Mouse (Mus musculus) Patski (cell line): ENCODE data around the gene H2al1c. TPM values are rescaled to one million over a fixed set of nuclear protein-coding genes. Genes with fewer than 3 reads are reported as not detected.
"Not testable (repeated sequence)": the region's sequence is repeated elsewhere in the genome, so short reads cannot be mapped to it uniquely, and the experiment has no call there.

Experiments
- ATAC-seq: fragments of 100-300 bp; one replicate; pipeline ENCODE4 v1.8.0; 2021
- CTCF ChIA-PET: fragments of 350-600 bp; sonication (Branson Sonifier 250); formaldehyde crosslinking; loops from one replicate; lab custom pipeline; 2022; ENCODE audit warnings: inconsistent platforms; lab: Charles Lee
- POLR2A ChIA-PET: fragments of 350-600 bp; sonication (Branson Sonifier 250); formaldehyde crosslinking; loops from one replicate; lab custom pipeline; 2022; ENCODE audit warnings: antibody characterized with exemption, inconsistent platforms; lab: Charles Lee
- DNase-seq: peaks from one replicate; pipeline ENCODE4 v3.0.0-alpha.2; 2011; ENCODE audit warnings: low read depth, low spot score
- H3K27me3 ChIP-seq: fragments of 371-371 bp; one replicate; pipeline ENCODE4 v1.5.1; 2021
- CTCF ChIP-seq: fragments of 100-300 bp; IDR thresholded peaks from one replicate; pipeline ENCODE4 v1.5.1; 2021
- in situ Hi-C: fragments of 300-500 bp; cut with MboI; formaldehyde crosslinking; loops from 3 replicates; pipeline ENCODE4 v1.11.1; 2018; ENCODE audit warnings: low pct_unique_long_range_greater_than_20kb, mixed read lengths
- polyA plus RNA-seq: library from polyadenylated mRNA; unstranded; gene quantifications from one replicate; pipeline ENCODE4 v1.2.3, GENCODE M21; 2021

H2al1c gene
- not detected for polyA plus RNA-seq

DNA sequence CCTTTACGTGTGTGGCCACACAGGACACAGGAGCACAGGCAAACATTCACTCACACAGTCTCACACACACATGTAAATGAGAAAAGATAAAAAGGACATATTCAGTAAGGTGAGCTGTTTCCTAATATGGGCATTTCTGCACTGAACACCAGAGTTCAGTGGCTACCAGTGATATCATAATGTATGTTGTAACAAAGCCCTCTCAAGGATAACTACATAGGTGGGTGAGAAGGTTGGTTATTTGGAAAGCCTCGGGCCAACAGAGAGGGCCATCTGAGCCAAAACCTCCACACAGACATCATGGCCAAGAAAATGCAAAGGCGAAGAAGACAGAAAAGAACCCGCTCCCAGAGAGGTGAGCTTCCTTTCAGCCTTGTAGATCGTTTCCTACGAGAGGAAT is at the start of gene H2al1c:
TSS of gene H2al1c (plus strand) at position 301 of the 400 bp plus-strand sequence.
- in situ Hi-C loops, DNase-seq, CTCF ChIA-PET, ATAC-seq, H3K27me3 ChIP-seq, POLR2A ChIA-PET: not testable (repeated sequence)

DNA sequence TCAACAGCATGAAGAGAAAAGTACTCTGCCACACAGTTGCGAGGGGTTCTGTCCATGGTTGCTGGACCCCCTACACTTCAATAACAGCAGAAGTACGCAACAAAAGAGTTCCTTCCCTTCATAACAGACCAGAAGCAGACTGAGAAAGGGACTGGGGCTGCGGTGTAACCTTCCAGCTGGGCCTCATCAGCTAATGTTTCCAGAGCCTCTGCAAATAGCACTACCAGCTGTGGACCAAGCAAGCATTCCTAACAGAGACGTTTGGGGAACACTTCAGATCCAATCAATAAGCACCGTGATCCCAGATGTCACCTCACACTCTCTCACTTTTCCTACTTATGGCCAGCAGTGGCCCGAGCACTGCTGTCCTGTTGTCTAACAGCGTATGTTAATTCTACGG is 40.5 kb upstream of the H2al1c start:
- POLR2A ChIA-PET = no interaction called here
- no peak for TF ChIP-seq CTCF
- in situ Hi-C loops = no loop called here
- DNase-seq (no peak), ATAC-seq (no peak)
- H3K27me3 ChIP-seq = peaks cover 13% of the 10 kb centered on the region
- CTCF ChIA-PET = no interaction called here

DNA sequence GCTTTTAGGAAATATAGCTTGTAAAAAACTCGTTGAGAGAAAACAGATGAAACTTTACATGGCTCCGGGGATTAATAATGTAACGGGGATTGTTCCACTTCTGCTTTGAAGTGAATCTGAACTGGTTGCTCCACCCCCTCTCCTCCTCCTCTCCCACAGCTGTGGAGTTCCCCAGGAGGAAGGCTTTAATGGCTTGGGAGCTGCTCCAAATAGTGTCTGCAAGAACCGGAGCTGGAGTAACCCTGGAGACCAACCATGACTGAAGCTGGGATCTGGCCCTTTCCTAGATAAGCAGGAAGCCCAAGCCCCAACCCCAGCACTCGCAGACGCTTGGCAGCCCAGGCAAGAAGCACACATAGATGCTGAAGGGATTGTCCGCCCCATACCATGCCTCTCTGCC is 37.7 kb upstream of the H2al1c start:
- H3K27me3 ChIP-seq = peaks cover 2% of the 10 kb centered on the region
- CTCF ChIA-PET = interaction anchor here (1.6 kb wide), 1 partner anchor 10 kb away, joined by 4 read pairs; no protein-coding TSS in a partner anchor
- in situ Hi-C loops = no loop called here
- no peak for DNase-seq
- TF ChIP-seq CTCF = no peak
- ATAC-seq = no peak
- POLR2A ChIA-PET = no interaction called here

DNA sequence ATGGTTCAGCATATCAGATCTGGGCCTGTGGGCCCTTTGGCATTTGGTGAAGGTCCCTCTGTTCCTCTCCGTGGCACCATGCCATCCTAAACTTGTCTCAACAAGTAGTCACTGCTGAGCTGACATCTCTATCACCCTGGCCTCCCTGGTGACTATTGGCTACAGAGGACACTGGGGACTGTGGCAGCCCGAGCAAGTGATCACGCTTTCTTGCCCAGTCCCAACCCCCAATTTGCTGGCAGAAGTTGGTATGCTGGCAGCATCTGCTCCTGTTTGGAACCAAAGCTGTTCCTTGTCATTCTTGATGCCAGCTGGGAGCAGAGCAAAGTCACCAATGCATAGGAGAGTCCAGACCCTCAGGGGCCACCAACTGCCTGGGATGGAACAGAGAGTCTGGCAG is 36.4 kb upstream of the H2al1c start:
- CTCF ChIA-PET = interaction anchor here (1.6 kb wide), 1 partner anchor 9 kb away, joined by 4 read pairs; no protein-coding TSS in a partner anchor
- no peak for TF ChIP-seq CTCF
- H3K27me3 ChIP-seq = peaks cover 9% of the 10 kb centered on the region
- no peak for ATAC-seq
- DNase-seq = no peak
- POLR2A ChIA-PET = no interaction called here
- in situ Hi-C loops = no loop called here

DNA sequence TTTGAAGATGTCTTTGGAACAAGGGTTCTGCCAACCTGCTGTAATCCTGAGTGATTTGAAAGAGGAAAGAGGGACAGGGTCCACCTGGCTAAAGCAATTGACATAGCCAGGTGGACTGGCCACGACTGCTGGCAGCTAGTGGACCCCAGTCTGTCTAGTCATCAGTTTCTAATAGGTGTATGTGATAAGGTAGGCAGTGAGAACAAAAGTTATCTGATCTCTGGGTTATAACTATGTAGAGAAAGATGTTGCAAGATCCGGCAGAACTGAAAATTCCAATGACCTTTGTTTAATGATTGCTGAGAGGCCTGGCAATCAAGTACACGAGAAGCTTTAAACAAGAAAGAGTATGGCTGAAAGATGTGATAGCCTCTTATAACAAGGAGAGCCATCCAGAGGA is 32.3 kb upstream of the H2al1c start:
- ChIA-PET CTCF (no interaction called here), POLR2A (no interaction called here)
- peaks cover 18% of the 10 kb centered on the region for H3K27me3 ChIP-seq
- DNase-seq (no peak), ATAC-seq (no peak)
- in situ Hi-C loops = no loop called here
- TF ChIP-seq CTCF = no peak

DNA sequence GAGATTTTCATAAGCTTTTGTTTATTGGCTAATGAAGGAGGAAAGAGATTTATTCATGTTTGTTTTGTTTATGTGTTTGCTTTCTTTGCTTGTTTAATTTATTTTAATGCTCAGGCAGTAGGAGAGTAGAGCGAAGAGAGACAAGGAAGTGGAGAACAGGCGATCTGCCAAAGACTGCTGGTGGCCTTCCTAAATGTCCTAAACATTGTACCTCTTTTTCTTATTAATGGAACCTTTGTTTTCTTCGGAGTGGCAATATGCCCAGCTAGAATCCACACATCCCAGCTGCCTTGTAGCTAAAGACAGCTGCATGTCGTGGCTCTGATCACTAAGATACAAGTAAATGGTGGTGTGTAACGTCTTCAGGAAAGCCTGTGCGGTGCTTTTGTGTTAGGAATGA is 28.4 kb upstream of the H2al1c start:
- CTCF ChIA-PET = no interaction called here
- POLR2A ChIA-PET = no interaction called here
- no peak for ATAC-seq
- in situ Hi-C loops = no loop called here
- no peak for TF ChIP-seq CTCF
- peaks cover 30% of the 10 kb centered on the region for H3K27me3 ChIP-seq
- DNase-seq = no peak

DNA sequence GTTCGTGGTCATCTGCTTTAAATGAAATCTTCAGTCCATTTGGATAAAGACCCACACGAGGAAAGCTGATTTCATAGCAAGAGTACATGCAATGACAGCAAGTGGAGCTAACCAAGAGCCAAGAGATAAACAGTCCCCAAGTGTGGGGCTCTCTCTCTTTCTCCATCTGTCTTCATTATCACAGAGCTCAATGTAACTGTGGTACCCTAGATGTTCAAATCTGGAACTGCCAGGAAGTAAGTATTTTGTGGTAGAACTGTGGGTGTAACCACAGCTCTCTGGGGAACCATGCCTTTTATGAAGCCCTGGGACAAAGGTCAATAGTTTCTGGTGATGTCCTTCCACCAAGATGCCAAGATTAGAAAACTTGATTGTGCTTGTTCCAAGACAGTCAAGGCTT is 24.7 kb upstream of the H2al1c start:
- DNase-seq (no peak), ATAC-seq (no peak)
- peaks cover 22% of the 10 kb centered on the region for H3K27me3 ChIP-seq
- TF ChIP-seq CTCF = no peak
- ChIA-PET CTCF (no interaction called here), POLR2A (no interaction called here)
- in situ Hi-C loops = no loop called here

DNA sequence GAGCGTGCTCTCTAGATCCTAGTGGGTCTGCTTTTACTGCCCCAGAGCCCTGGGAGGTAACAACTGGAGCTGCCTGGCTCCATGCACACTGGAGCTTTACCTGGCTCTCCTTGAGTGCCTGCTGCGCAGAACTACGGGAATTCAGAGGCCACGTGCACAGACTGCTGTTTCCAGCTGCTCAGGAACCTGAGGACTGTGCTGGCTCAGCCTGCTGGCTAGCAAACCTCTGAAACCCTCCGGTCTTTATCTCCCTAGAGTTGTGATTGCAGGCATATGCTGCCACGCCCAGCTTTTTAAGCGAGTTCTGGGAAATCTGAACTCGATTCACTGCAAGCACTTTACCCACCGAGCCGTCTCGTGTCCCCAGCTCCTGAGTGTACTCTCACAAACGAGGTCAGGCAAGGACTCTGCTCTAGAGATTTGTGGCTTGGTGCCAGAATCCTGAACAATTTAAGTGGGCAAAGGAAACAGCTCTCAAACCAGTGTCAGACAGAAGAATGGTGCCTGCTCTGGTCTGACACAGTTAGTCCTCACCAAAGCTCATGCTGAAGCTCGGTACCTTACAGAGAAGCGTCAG is 17.1 kb upstream of the H2al1c start:
- POLR2A ChIA-PET = interaction anchor here (1.3 kb wide), 1 partner anchor 10 kb away, joined by 3 read pairs; no protein-coding TSS in a partner anchor
- DNase-seq (no peak), ATAC-seq (no peak)
- in situ Hi-C loops = no loop called here
- CTCF ChIA-PET = interaction anchor here (1.1 kb wide), 1 partner anchor 8 kb away, joined by 3 read pairs; no protein-coding TSS in a partner anchor
- TF ChIP-seq CTCF = no peak
- peaks cover 16% of the 10 kb centered on the region for H3K27me3 ChIP-seq

DNA sequence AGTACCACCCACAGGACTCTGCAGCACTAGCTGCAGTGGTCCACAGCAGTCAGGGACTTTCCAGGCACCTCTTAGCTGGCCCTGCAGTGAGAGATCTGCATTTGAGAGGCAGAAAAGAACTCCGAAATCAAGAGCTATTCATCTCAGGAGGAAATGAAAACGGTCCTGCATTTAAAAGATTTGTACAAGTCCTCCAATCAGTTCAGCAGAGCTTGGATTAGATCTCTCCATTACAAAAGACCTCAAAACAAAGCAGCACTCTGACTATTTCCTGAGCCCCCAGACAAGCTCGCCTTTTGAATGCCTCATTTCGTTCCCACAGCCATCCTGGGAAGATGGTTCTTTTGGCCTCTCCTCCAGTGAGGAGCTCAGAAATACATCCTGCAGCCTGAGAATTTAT is 16.2 kb upstream of the H2al1c start:
- in situ Hi-C loops = no loop called here
- ATAC-seq (no peak), DNase-seq (no peak)
- CTCF ChIA-PET = no interaction called here
- TF ChIP-seq CTCF = no peak
- POLR2A ChIA-PET = no interaction called here
- peaks cover 20% of the 10 kb centered on the region for H3K27me3 ChIP-seq

DNA sequence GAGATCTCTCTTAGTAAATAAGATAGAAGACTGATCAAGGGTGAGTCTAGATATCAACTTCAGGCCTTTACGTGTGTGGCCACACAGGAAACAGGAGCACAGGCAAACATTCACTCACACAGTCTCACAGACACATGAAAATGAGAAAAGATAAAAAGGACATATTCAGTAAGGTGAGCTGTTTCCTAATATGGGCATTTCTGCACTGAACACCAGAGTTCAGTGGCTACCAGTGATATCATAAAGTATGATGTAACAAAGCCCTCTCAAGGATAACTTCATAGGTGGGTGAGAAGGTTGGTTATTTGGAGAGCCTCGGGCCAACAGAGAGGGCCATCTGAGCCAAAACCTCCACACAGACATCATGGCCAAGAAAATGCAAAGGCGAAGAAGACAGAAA is 6.5 kb upstream of the H2al1c start, which contains the start of gene H2al1a:
TSS of gene H2al1a (plus strand) at position 301 of the 400 bp plus-strand sequence.
- in situ Hi-C loops, DNase-seq, ATAC-seq, POLR2A ChIA-PET, CTCF ChIA-PET: not testable (repeated sequence)
- peaks cover 14% of the 10 kb centered on the region for H3K27me3 ChIP-seq

DNA sequence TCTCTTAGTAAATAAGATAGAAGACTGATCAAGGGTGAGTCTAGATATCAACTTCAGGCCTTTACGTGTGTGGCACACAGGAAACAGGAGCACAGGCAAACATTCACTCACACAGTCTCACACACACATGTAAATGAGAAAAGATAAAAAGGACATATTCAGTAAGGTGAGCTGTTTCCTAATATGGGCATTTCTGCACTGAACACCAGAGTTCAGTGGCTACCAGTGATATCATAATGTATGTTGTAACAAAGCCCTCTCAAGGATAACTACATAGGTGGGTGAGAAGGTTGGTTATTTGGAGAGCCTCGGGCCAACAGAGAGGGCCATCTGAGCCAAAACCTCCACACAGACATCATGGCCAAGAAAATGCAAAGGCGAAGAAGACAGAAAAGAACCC is 3.3 kb upstream of the H2al1c start, which contains the start of gene H2al1b:
TSS of gene H2al1b (plus strand) at position 301 of the 400 bp plus-strand sequence.
- DNase-seq, CTCF ChIA-PET, POLR2A ChIA-PET, H3K27me3 ChIP-seq, ATAC-seq, in situ Hi-C loops: not testable (repeated sequence)

DNA sequence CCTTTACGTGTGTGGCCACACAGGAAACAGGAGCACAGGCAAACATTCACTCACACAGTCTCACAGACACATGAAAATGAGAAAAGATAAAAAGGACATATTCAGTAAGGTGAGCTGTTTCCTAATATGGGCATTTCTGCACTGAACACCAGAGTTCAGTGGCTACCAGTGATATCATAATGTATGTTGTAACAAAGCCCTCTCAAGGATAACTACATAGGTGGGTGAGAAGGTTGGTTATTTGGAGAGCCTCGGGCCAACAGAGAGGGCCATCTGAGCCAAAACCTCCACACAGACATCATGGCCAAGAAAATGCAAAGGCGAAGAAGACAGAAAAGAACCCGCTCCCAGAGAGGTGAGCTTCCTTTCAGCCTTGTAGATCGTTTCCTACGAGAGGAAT is 3.1 kb downstream of the H2al1c start, which contains the start of gene H2al1d:
TSS of gene H2al1d (plus strand) at position 301 of the 400 bp plus-strand sequence.
- in situ Hi-C loops, DNase-seq, POLR2A ChIA-PET, H3K27me3 ChIP-seq, CTCF ChIA-PET, ATAC-seq: not testable (repeated sequence)

DNA sequence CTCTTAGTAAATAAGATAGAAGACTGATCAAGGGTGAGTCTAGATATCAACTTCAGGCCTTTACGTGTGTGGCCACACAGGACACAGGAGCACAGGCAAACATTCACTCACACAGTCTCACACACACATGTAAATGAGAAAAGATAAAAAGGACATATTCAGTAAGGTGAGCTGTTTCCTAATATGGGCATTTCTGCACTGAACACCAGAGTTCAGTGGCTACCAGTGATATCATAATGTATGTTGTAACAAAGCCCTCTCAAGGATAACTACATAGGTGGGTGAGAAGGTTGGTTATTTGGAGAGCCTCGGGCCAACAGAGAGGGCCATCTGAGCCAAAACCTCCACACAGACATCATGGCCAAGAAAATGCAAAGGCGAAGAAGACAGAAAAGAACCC is 6.2 kb downstream of the H2al1c start, which contains the start of gene H2al1e:
TSS of gene H2al1e (plus strand) at position 301 of the 400 bp plus-strand sequence.
- CTCF ChIA-PET, POLR2A ChIA-PET, ATAC-seq, in situ Hi-C loops, H3K27me3 ChIP-seq, DNase-seq: not testable (repeated sequence)

DNA sequence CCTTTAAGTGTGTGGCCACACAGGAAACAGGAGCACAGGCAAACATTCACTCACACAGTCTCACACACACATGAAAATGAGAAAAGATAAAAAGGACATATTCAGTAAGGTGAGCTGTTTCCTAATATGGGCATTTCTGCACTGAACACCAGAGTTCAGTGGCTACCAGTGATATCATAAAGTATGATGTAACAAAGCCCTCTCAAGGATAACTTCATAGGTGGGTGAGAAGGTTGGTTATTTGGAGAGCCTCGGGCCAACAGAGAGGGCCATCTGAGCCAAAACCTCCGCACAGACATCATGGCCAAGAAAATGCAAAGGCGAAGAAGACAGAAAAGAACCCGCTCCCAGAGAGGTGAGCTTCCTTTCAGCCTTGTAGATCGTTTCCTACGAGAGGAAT is 9.4 kb downstream of the H2al1c start, which contains the start of gene H2al1f:
TSS of gene H2al1f (plus strand) at position 301 of the 400 bp plus-strand sequence.
- DNase-seq, CTCF ChIA-PET, POLR2A ChIA-PET, H3K27me3 ChIP-seq, in situ Hi-C loops, ATAC-seq: not testable (repeated sequence)

DNA sequence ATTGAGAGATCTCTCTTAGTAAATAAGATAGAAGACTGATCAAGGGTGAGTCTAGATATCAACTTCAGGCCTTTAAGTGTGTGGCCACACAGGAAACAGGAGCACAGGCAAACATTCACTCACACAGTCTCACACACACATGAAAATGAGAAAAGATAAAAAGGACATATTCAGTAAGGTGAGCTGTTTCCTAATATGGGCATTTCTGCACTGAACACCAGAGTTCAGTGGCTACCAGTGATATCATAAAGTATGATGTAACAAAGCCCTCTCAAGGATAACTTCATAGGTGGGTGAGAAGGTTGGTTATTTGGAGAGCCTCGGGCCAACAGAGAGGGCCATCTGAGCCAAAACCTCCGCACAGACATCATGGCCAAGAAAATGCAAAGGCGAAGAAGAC is 12.5 kb downstream of the H2al1c start, which contains the start of gene H2al1g:
TSS of gene H2al1g (plus strand) at position 301 of the 400 bp plus-strand sequence.
- ATAC-seq, DNase-seq, in situ Hi-C loops, POLR2A ChIA-PET, H3K27me3 ChIP-seq, CTCF ChIA-PET: not testable (repeated sequence)
